In the genomic region with DNA sequence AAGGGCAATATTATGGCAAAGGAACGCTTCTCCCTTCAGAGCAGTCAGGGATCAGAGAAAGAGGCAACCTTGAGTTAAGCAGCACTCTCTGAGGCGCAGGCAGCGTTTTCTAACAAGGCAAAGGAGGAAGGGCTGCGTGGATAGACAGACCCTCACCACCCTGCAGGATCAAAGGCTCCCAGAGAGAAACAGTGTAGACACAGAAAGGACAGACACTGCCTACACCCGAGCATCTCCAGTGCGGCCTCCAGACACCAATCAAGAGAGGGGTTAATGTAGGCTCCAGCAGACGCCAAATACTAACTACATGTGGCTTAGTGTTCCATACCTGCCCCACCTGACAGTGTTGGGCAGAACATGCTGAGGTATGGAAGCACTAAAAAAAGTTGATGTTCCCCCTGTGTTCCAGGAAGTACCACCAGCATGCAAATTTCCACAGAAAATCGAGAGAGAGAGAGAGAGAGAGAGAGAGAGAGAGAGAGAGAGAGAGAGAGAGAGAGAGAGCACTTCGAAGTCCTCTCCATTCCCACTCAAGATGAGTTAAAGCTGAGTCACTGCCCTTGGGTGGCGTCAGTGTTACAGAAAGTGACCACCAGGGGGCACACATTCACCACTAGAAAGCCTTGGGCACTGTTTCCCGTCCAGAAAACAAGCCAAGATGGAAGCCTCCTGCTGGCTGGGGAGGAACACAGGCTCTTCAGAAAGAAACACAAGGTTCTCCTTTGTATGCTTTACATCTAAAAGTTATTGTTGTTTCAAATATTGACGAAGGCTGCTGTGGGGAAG, we compare ENCODE assay signal across 9 mouse cellular contexts. TPM values are rescaled to one million over a fixed set of nuclear protein-coding genes. Genes with fewer than 3 reads are reported as not detected.
DNase-seq lines count a peak whose midpoint lies in the region; ATAC-seq and TF ChIP-seq lines count a peak whose summit lies in the region.
"Had no signal": no experiment of that assay in that cellular context is flagged by ENCODE, and none has a peak within 500 bp of the region (broad histone marks: within the 10 kb centered on the region; RNA-seq: fewer than 3 reads in every experiment).

No protein-coding gene starts in this region.

- DNase-seq in midbrain, embryonic 14.5 days, result peak; percentile 90
- DNase-seq in c-Kit-positive CD71-positive TER-119-positive erythroid progenitor cells, embryonic 14.5 days (ENCODE audit: low spot score), result peak; percentile 83
- peak; percentile 89 for DNase-seq in forebrain, postnatal 0 days
- peak; percentile 74 to 84 for DNase-seq in left cerebral cortex, postnatal 10 days (ENCODE audit: extremely low spot score in 1 of 2, low spot score in 2 of 2)
- DNase-seq in mesoderm, embryonic 11.5 days (ENCODE audit: low read depth, low spot score), result peak; percentile 91
- DNase-seq in splenic B cell, adult 2 months (ENCODE audit: low read depth, low spot score), result peak; percentile 94

- WGBS in midbrain, embryonic 14.5 days, result 33% methylated on average over 12 of the region's 12 CpGs
- 30% methylated on average over 12 of the region's 12 CpGs for WGBS in midbrain, embryonic 15.5 days
- WGBS in forebrain, postnatal 0 days, result 28% methylated on average over 12 of the region's 12 CpGs

- H3K4me3 ChIP-seq in midbrain, embryonic 14.5 days (replicated peaks; ENCODE audit: low read depth, low read length), result no peak overlapping the region
- H3K4me3 ChIP-seq in midbrain, embryonic 15.5 days, result no peak overlapping the region
- H3K4me3 ChIP-seq in forebrain, postnatal 0 days (ENCODE audit: low read depth, low read length), result no peak overlapping the region
- H3K4me3 ChIP-seq: erythroblast, embryonic 14.5 days had no signal

- no peak; the same call in 1 of the 2 replicates for ATAC-seq in midbrain, embryonic 14.5 days (ENCODE audit: low FRiP score, low TSS enrichment)
- no peak for ATAC-seq in midbrain, embryonic 15.5 days (replicated peaks)
- peak; percentile 81 for ATAC-seq in forebrain, postnatal 0 days
- peak; percentile 81 for ATAC-seq in inflammation-experienced regulatory T-cells, adult 6 months

- no peaks in the 10 kb centered on the region for H3K9me3 ChIP-seq in midbrain, embryonic 14.5 days (ENCODE audit: control insufficient read depth, low read length)
- no peaks in the 10 kb centered on the region for H3K9me3 ChIP-seq in midbrain, embryonic 15.5 days
- no peaks in the 10 kb centered on the region for H3K9me3 ChIP-seq in forebrain, postnatal 0 days (ENCODE audit: low read length)

- H3K4me2 ChIP-seq in midbrain, embryonic 14.5 days (ENCODE audit: low read length), result no peak overlapping the region
- no peak overlapping the region for H3K4me2 ChIP-seq in midbrain, embryonic 15.5 days
- no peak overlapping the region for H3K4me2 ChIP-seq in forebrain, postnatal 0 days (ENCODE audit: low read depth)

- H3K27me3 ChIP-seq in midbrain, embryonic 14.5 days (ENCODE audit: control insufficient read depth, insufficient read depth, low read length), result no peaks in the 10 kb centered on the region
- no peaks in the 10 kb centered on the region for H3K27me3 ChIP-seq in midbrain, embryonic 15.5 days (replicated peaks)
- no peaks in the 10 kb centered on the region for H3K27me3 ChIP-seq in forebrain, postnatal 0 days (ENCODE audit: insufficient read depth, low read length)
- no peaks in the 10 kb centered on the region for H3K27me3 ChIP-seq in splenic B cell, adult 2 months (ENCODE audit: control insufficient read depth, insufficient read depth, low read length, poor library complexity, severe bottlenecking)

- no peak overlapping the region for H3K27ac ChIP-seq in midbrain, embryonic 14.5 days (replicated peaks; ENCODE audit: low read depth, low read length)
- no peak overlapping the region for H3K27ac ChIP-seq in midbrain, embryonic 15.5 days
- H3K27ac ChIP-seq in forebrain, postnatal 0 days (ENCODE audit: low read depth, low read length), result no peak overlapping the region

- H3K9ac ChIP-seq in midbrain, embryonic 14.5 days (replicated peaks; ENCODE audit: low read length), result no peak overlapping the region
- H3K9ac ChIP-seq in midbrain, embryonic 15.5 days, result no peak overlapping the region
- H3K9ac ChIP-seq in forebrain, postnatal 0 days, result no peak overlapping the region

- H3K36me3 ChIP-seq in midbrain, embryonic 14.5 days (ENCODE audit: control insufficient read depth, insufficient read depth, low read length), result no peaks in the 10 kb centered on the region
- H3K36me3 ChIP-seq in midbrain, embryonic 15.5 days (replicated peaks), result no peaks in the 10 kb centered on the region
- H3K36me3 ChIP-seq in forebrain, postnatal 0 days (ENCODE audit: insufficient read depth), result no peaks in the 10 kb centered on the region
- no peaks in the 10 kb centered on the region for H3K36me3 ChIP-seq in splenic B cell, adult 2 months (ENCODE audit: control insufficient read depth, insufficient read depth, low read length, poor library complexity, severe bottlenecking)

- intact Hi-C loops in left cerebral cortex, postnatal 10 days (cut with DNase I), result loop anchor here (2.0 to 5.0 kb wide), 2 partner anchors 24 to 37 kb away; no protein-coding TSS in a partner anchor

- peak; percentile 91 for TF ChIP-seq CTCF in forebrain, postnatal 0 days (IDR thresholded peaks at IDR 0.05; ENCODE audit: low read depth)

- no peaks in the 10 kb centered on the region for H3K4me1 ChIP-seq in midbrain, embryonic 14.5 days (ENCODE audit: control insufficient read depth, insufficient read depth, low read length)
- H3K4me1 ChIP-seq in midbrain, embryonic 15.5 days, result no peaks in the 10 kb centered on the region
- H3K4me1 ChIP-seq in forebrain, postnatal 0 days (ENCODE audit: insufficient read depth), result no peaks in the 10 kb centered on the region

RNA-seq across cellular contexts. Expression of gene Nkx2-3, which starts 18.5 kb away (rescaled TPM):
- polyA plus RNA-seq in midbrain, embryonic 14.5 days (2014; fragmentation: Nextera tagmentation; extraction: Ambion mirVana), result 0.30 and 0.62 TPM in 2 replicates
- polyA plus RNA-seq in midbrain, embryonic 15.5 days (2015; fragmentation: Nextera tagmentation; extraction: Ambion mirVana), result 0.40 and 0.98 TPM in 2 replicates
- total RNA-seq in forebrain, postnatal 0 days (2014; rRNA removed), result 0.67 and 0.92 TPM in 2 replicates
- polyA plus RNA-seq in forebrain, postnatal 0 days (2015; fragmentation: Nextera tagmentation; extraction: Ambion mirVana), result 1.1 and 1.6 TPM in 2 replicates
- not detected for polyA plus RNA-seq in inflammation-experienced regulatory T-cells, adult 6 months (2017; shearing (Covaris generic))
- total RNA-seq in left cerebral cortex, postnatal 10 days (2021), result not detected
- polyA plus RNA-seq: erythroblast, embryonic 14.5 days had no signal

RNA-seq across cellular contexts. Expression of gene Slc25a28, which starts 44.0 kb away (rescaled TPM):
- polyA plus RNA-seq in midbrain, embryonic 14.5 days (2014; fragmentation: Nextera tagmentation; extraction: Ambion mirVana), result 10.8 and 16.7 TPM in 2 replicates
- 14.4 and 16.7 TPM in 2 replicates for polyA plus RNA-seq in midbrain, embryonic 15.5 days (2015; fragmentation: Nextera tagmentation; extraction: Ambion mirVana)
- total RNA-seq in forebrain, postnatal 0 days (2014; rRNA removed), result 45.2 and 67.2 TPM in 2 replicates
- 13.1 and 15.6 TPM in 2 replicates for polyA plus RNA-seq in forebrain, postnatal 0 days (2015; fragmentation: Nextera tagmentation; extraction: Ambion mirVana)
- polyA plus RNA-seq in inflammation-experienced regulatory T-cells, adult 6 months (2017; shearing (Covaris generic)), result 10 to 100 TPM in 2 of 3 experiments, 1 to 10 TPM in 1; 4.6 to 14.1 (median 12.4) TPM
- total RNA-seq in left cerebral cortex, postnatal 10 days (2021), result 10 to 100 TPM; 34.7 to 38.3 TPM

RNA-seq across cellular contexts. Expression of gene Entpd7, which starts 58.8 kb away (rescaled TPM):
- 10.3 and 10.5 TPM in 2 replicates for polyA plus RNA-seq in midbrain, embryonic 14.5 days (2014; fragmentation: Nextera tagmentation; extraction: Ambion mirVana)
- polyA plus RNA-seq in midbrain, embryonic 15.5 days (2015; fragmentation: Nextera tagmentation; extraction: Ambion mirVana), result 7.8 and 10.4 TPM in 2 replicates
- 8.3 and 9.3 TPM in 2 replicates for total RNA-seq in forebrain, postnatal 0 days (2014; rRNA removed)
- 5.9 and 8.4 TPM in 2 replicates for polyA plus RNA-seq in forebrain, postnatal 0 days (2015; fragmentation: Nextera tagmentation; extraction: Ambion mirVana)
- 10 to 100 TPM in 1 of 3 experiments, 1 to 10 TPM in 2; 6.7 to 10.7 (median 7.2) TPM for polyA plus RNA-seq in inflammation-experienced regulatory T-cells, adult 6 months (2017; shearing (Covaris generic))
- 10 to 100 TPM; 24.6 to 25.7 TPM for total RNA-seq in left cerebral cortex, postnatal 10 days (2021)

Comparison
In these comparisons a context has a peak if more than half of its experiments do, and no peak if none do; other contexts are left out.
1. ATAC-seq: peak in forebrain, postnatal 0 days (single experiment) and inflammation-experienced regulatory T-cells, adult 6 months (single experiment); none in midbrain, embryonic 14.5 days (single experiment) and midbrain, embryonic 15.5 days (single experiment).
2. Peak in every context shown above with its lines, with median percentiles within 50 percentile points of each other: DNase-seq.